ENCODE assay signal across 18 mouse cellular contexts in genomic region chr13:60171781-60172180, GRCm38 (mm10). TPM values are rescaled to one million over a fixed set of nuclear protein-coding genes. Genes with fewer than 3 reads are reported as not detected.
DNase-seq lines count a peak whose midpoint lies in the region; ATAC-seq lines count a peak whose summit lies in the region.
"Had no signal": no experiment of that assay in that cellular context is flagged by ENCODE, and none has a peak within 500 bp of the region (broad histone marks: within the 10 kb centered on the region; RNA-seq: fewer than 3 reads in every experiment).

No protein-coding gene starts in this region.

- no peak overlapping the region for H3K4me2 ChIP-seq in heart, embryonic 11.5 days
- 0 out of 2 replicates have a peak overlapping the region, but pooled peaks have one; percentile 28 for H3K4me2 ChIP-seq in midbrain, embryonic 12.5 days (replicated peaks)
- no peak overlapping the region for H3K4me2 ChIP-seq in midbrain, embryonic 16.5 days (ENCODE audit: low read length)
- H3K4me2 ChIP-seq in forebrain, embryonic 14.5 days (ENCODE audit: low read length), result no peak overlapping the region
- peak overlapping the region; percentile 81 for H3K4me2 ChIP-seq in neural tube, embryonic 12.5 days (replicated peaks)

- no peak overlapping the region for H3K27ac ChIP-seq in heart, embryonic 11.5 days (ENCODE audit: low read depth, low read length)
- peak overlapping the region; percentile 75 for H3K27ac ChIP-seq in midbrain, embryonic 12.5 days (replicated peaks)
- H3K27ac ChIP-seq in midbrain, embryonic 16.5 days (ENCODE audit: low read length), result no peak overlapping the region
- 0 out of 2 replicates have a peak overlapping the region, but pooled peaks have one; percentile 9 for H3K27ac ChIP-seq in forebrain, embryonic 14.5 days (ENCODE audit: low read depth, low read length)
- no peak overlapping the region for H3K27ac ChIP-seq in neural tube, embryonic 12.5 days
- H3K27ac ChIP-seq: heart, embryonic 10.5 days; liver, embryonic 14.5 days had no signal

- H3K9me3 ChIP-seq in heart, embryonic 11.5 days (replicated peaks; ENCODE audit: control insufficient read depth, low read length), result no peaks in the 10 kb centered on the region
- no peaks in the 10 kb centered on the region for H3K9me3 ChIP-seq in midbrain, embryonic 12.5 days
- no peaks in the 10 kb centered on the region for H3K9me3 ChIP-seq in midbrain, embryonic 16.5 days (replicated peaks; ENCODE audit: control insufficient read depth, low read length, poor library complexity, severe bottlenecking)
- no peaks in the 10 kb centered on the region for H3K9me3 ChIP-seq in forebrain, embryonic 14.5 days (replicated peaks; ENCODE audit: control insufficient read depth, low read length)
- H3K9me3 ChIP-seq in neural tube, embryonic 12.5 days, result no peaks in the 10 kb centered on the region
- H3K9me3 ChIP-seq: heart, embryonic 10.5 days had no signal

- no peaks in the 10 kb centered on the region for H3K36me3 ChIP-seq in heart, embryonic 11.5 days (ENCODE audit: control insufficient read depth, insufficient read depth, low read length)
- no peaks in the 10 kb centered on the region for H3K36me3 ChIP-seq in midbrain, embryonic 12.5 days
- H3K36me3 ChIP-seq in midbrain, embryonic 16.5 days (ENCODE audit: control insufficient read depth, insufficient read depth, low read length), result no peaks in the 10 kb centered on the region
- H3K36me3 ChIP-seq in forebrain, embryonic 14.5 days (ENCODE audit: control insufficient read depth, insufficient read depth, low read length), result no peaks in the 10 kb centered on the region
- H3K36me3 ChIP-seq in neural tube, embryonic 12.5 days, result peaks cover 6% of the 10 kb centered on the region; the same call in 1 of the 2 replicates
- H3K36me3 ChIP-seq: heart, embryonic 10.5 days had no signal

- H3K4me3 ChIP-seq in heart, embryonic 11.5 days (ENCODE audit: low read depth, low read length), result no peak overlapping the region
- no peak overlapping the region for H3K4me3 ChIP-seq in midbrain, embryonic 12.5 days
- no peak overlapping the region for H3K4me3 ChIP-seq in midbrain, embryonic 16.5 days (ENCODE audit: low read depth, low read length)
- H3K4me3 ChIP-seq in forebrain, embryonic 14.5 days (ENCODE audit: low read depth, low read length), result no peak overlapping the region
- no peak overlapping the region for H3K4me3 ChIP-seq in neural tube, embryonic 12.5 days
- H3K4me3 ChIP-seq: heart, embryonic 10.5 days had no signal

- peaks cover 8% of the 10 kb centered on the region; the same call in 1 of the 2 replicates for H3K4me1 ChIP-seq in heart, embryonic 11.5 days (ENCODE audit: control insufficient read depth, insufficient read depth, low read length)
- peaks cover 53% of the 10 kb centered on the region for H3K4me1 ChIP-seq in midbrain, embryonic 12.5 days
- peaks cover 16% of the 10 kb centered on the region for H3K4me1 ChIP-seq in midbrain, embryonic 16.5 days (ENCODE audit: control insufficient read depth, insufficient read depth, low read length)
- peaks cover 30% of the 10 kb centered on the region for H3K4me1 ChIP-seq in forebrain, embryonic 14.5 days (ENCODE audit: control insufficient read depth, insufficient read depth, low read length)
- peaks cover 30% of the 10 kb centered on the region for H3K4me1 ChIP-seq in neural tube, embryonic 12.5 days

- ATAC-seq in heart, embryonic 11.5 days (replicated peaks; ENCODE audit: insufficient number of reproducible peaks, low FRiP score, low TSS enrichment), result no peak
- ATAC-seq in midbrain, embryonic 12.5 days (ENCODE audit: low FRiP score, low read depth), result no peak
- ATAC-seq in midbrain, embryonic 16.5 days, result no peak
- ATAC-seq in forebrain, embryonic 14.5 days, result no peak
- ATAC-seq in neural tube, embryonic 12.5 days (ENCODE audit: low FRiP score, low read depth), result no peak
- ATAC-seq: intestine, embryonic 16.5 days had no signal

- DNase-seq in heart, adult 11 months, result peak; percentile 83
- DNase-seq in forebrain, embryonic 14.5 days (ENCODE audit: low spot score), result no peak
- no peak for DNase-seq in thymus, postnatal 4 days
- DNase-seq: adrenal gland, postnatal 14 days; B cell, adult 2 months; cerebellum, adult 8-10 months; gastrocnemius, postnatal 36 days; layer of hippocampus, postnatal 36 days; right cerebral cortex, adult 18-20 months; spleen, adult 18-20 months; thymus, adult 18-20 months had no signal

- 0 out of 2 replicates have a peak, but pooled peaks cover 4% of the 10 kb centered on the region for H3K27me3 ChIP-seq in heart, embryonic 11.5 days (ENCODE audit: control insufficient read depth, insufficient read depth, low read length)
- peaks cover 36% of the 10 kb centered on the region for H3K27me3 ChIP-seq in midbrain, embryonic 12.5 days
- peaks cover 5% of the 10 kb centered on the region for H3K27me3 ChIP-seq in midbrain, embryonic 16.5 days (ENCODE audit: control insufficient read depth, insufficient read depth, low read depth, low read length)
- peaks cover 12% of the 10 kb centered on the region; the same call in 1 of the 2 replicates for H3K27me3 ChIP-seq in forebrain, embryonic 14.5 days (replicated peaks; ENCODE audit: control insufficient read depth, insufficient read depth, low read length)
- no peaks in the 10 kb centered on the region for H3K27me3 ChIP-seq in neural tube, embryonic 12.5 days (replicated peaks)

- 78% methylated on average over 8 of the region's 8 CpGs for WGBS in heart, embryonic 11.5 days (ENCODE audit: insufficient replicate concordance)
- 68% methylated on average over 8 of the region's 8 CpGs for WGBS in midbrain, embryonic 12.5 days
- 61% methylated on average over 8 of the region's 8 CpGs for WGBS in midbrain, embryonic 16.5 days
- 56% methylated on average over 8 of the region's 8 CpGs for WGBS in forebrain, embryonic 14.5 days
- 39% methylated on average over 8 of the region's 8 CpGs for WGBS in neural tube, embryonic 12.5 days

- no peak overlapping the region for H3K9ac ChIP-seq in heart, embryonic 11.5 days (ENCODE audit: low read depth, low read length)
- no peak overlapping the region for H3K9ac ChIP-seq in midbrain, embryonic 12.5 days (replicated peaks)
- H3K9ac ChIP-seq in midbrain, embryonic 16.5 days (ENCODE audit: low read depth, low read length), result no peak overlapping the region
- H3K9ac ChIP-seq in forebrain, embryonic 14.5 days (ENCODE audit: low read length), result no peak overlapping the region
- no peak overlapping the region for H3K9ac ChIP-seq in neural tube, embryonic 12.5 days
- H3K9ac ChIP-seq: liver, embryonic 14.5 days had no signal

RNA-seq across cellular contexts. Expression of gene Gas1, which starts 5.4 kb away (rescaled TPM):
- 36.2 and 38.2 TPM in 2 replicates for polyA plus RNA-seq in heart, embryonic 11.5 days (2014; fragmentation: Nextera tagmentation; extraction: Ambion mirVana)
- 121 and 123 TPM in 2 replicates for polyA plus RNA-seq in midbrain, embryonic 12.5 days (2016; fragmentation: Nextera tagmentation; extraction: Ambion mirVana)
- polyA plus RNA-seq in midbrain, embryonic 16.5 days (2015; fragmentation: Nextera tagmentation; extraction: Ambion mirVana), result 9.2 and 10.1 TPM in 2 replicates
- polyA plus RNA-seq in forebrain, embryonic 14.5 days (2014; fragmentation: Nextera tagmentation; extraction: Ambion mirVana), result 30.5 and 40.6 TPM in 2 replicates
- polyA plus RNA-seq in neural tube, embryonic 12.5 days (2016; fragmentation: Nextera tagmentation; extraction: Ambion mirVana), result 153 and 168 TPM in 2 replicates

Comparison
In these comparisons a context has a peak if more than half of its experiments do, and no peak if none do; other contexts are left out.
1. H3K27ac ChIP-seq: peak in midbrain, embryonic 12.5 days (single experiment) and forebrain, embryonic 14.5 days (single experiment); none in heart, embryonic 11.5 days (single experiment), midbrain, embryonic 16.5 days (single experiment) and neural tube, embryonic 12.5 days (single experiment).
2. H3K4me2 ChIP-seq: peak in midbrain, embryonic 12.5 days (single experiment) and neural tube, embryonic 12.5 days (single experiment); none in heart, embryonic 11.5 days (single experiment), midbrain, embryonic 16.5 days (single experiment) and forebrain, embryonic 14.5 days (single experiment).